Mouse (Mus musculus): ENCODE measurements around the gene Irx3.

The Irx3 gene

GRCm38 (mm10) chr8:91801839-91802238 lies at the start of gene Irx3:
Irx3 (minus strand) TSS chr8:91802067.
- DNase-seq (ENCODE audit: low read depth, low spot score) = peak; percentile 94

- DNase-seq (ENCODE audit: low read depth, low spot score) = no peak
Observed at GRCm38 (mm10) chr8:91851359-91851758, 49.5 kb upstream of the Irx3 start.

GRCm38 (mm10) chr8:91849984-91850383 lies 48.1 kb upstream of the Irx3 start:
- peak; percentile 1 for DNase-seq (ENCODE audit: low read depth, low spot score)

GRCm38 (mm10) chr8:91849529-91849928 lies 47.7 kb upstream of the Irx3 start:
- no peak for DNase-seq (ENCODE audit: low read depth, low spot score)

GRCm38 (mm10) chr8:91845641-91846040 lies 43.8 kb upstream of the Irx3 start:
- no peak for DNase-seq (ENCODE audit: low read depth, low spot score)

GRCm38 (mm10) chr8:91837131-91837530 lies 35.3 kb upstream of the Irx3 start:
- no peak for DNase-seq (ENCODE audit: low read depth, low spot score)

- no peak for DNase-seq (ENCODE audit: low read depth, low spot score)
Observed at GRCm38 (mm10) chr8:91836685-91837084, 34.8 kb upstream of the Irx3 start.

GRCm38 (mm10) chr8:91827661-91828060 lies 25.8 kb upstream of the Irx3 start:
- no peak for DNase-seq (ENCODE audit: low read depth, low spot score)

- no peak for DNase-seq (ENCODE audit: low read depth, low spot score)
Observed at GRCm38 (mm10) chr8:91827192-91827591, 25.3 kb upstream of the Irx3 start.

- DNase-seq (ENCODE audit: low read depth, low spot score) = no peak
Observed at GRCm38 (mm10) chr8:91823357-91823756, 21.5 kb upstream of the Irx3 start.

- DNase-seq (ENCODE audit: low read depth, low spot score) = no peak
Observed at GRCm38 (mm10) chr8:91822746-91823145, 20.9 kb upstream of the Irx3 start.

- no peak for DNase-seq (ENCODE audit: low read depth, low spot score)
Observed at GRCm38 (mm10) chr8:91821976-91822375, 20.1 kb upstream of the Irx3 start.

GRCm38 (mm10) chr8:91819778-91820177 lies 17.9 kb upstream of the Irx3 start:
- no peak for DNase-seq (ENCODE audit: low read depth, low spot score)

- DNase-seq (ENCODE audit: low read depth, low spot score) = no peak
Observed at GRCm38 (mm10) chr8:91818784-91819183, 16.9 kb upstream of the Irx3 start.

GRCm38 (mm10) chr8:91814106-91814505 lies 12.2 kb upstream of the Irx3 start:
- DNase-seq (ENCODE audit: low read depth, low spot score) = no peak

- DNase-seq (ENCODE audit: low read depth, low spot score) = no peak
Observed at GRCm38 (mm10) chr8:91806720-91807241, 4.9 kb upstream of the Irx3 start.

GRCm38 (mm10) chr8:91806084-91806719 lies 4.3 kb upstream of the Irx3 start:
- no peak for DNase-seq (ENCODE audit: low read depth, low spot score)

- DNase-seq (ENCODE audit: low read depth, low spot score) = no peak
Observed at GRCm38 (mm10) chr8:91805254-91805671, 3.4 kb upstream of the Irx3 start.

- DNase-seq (ENCODE audit: low read depth, low spot score) = no peak
Observed at GRCm38 (mm10) chr8:91804403-91805253, 2.8 kb upstream of the Irx3 start.

GRCm38 (mm10) chr8:91803515-91804402 lies 1.9 kb upstream of the Irx3 start:
- no peak for DNase-seq (ENCODE audit: low read depth, low spot score)

GRCm38 (mm10) chr8:91802401-91803322 lies 795 bp upstream of the Irx3 start:
- DNase-seq (ENCODE audit: low read depth, low spot score) = no peak
